Mouse (Mus musculus): ENCODE measurements around the gene Smpdl3a. TPM values are rescaled to one million over a fixed set of nuclear protein-coding genes. Genes with fewer than 3 reads are reported as not detected.

The Smpdl3a gene
- polyA plus RNA-seq, 1 experiment from 2014 or later, result 65.1 TPM

DNA sequence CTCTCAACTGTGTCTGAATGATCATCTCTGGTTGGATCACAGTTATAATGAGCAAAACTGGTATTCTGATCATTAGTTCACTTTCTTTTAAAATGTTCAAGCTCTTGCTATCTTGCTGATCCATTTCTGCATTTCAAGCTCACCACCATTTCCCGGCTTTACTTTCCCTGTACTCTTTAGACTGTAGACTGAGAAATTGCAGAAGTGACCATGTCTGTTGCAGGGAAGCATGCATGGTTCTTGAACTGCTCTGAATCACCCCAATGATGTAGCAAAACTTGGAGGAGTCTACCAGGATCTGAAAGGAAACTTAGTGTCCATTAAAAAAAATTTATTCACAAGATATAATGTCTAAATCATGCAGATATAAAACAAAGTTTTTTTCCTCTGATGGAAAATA lies 1.2 kb upstream of the Smpdl3a start:
- DNase-seq (ENCODE audit: low spot score), result no peak
- WGBS, result 97% methylated on average over 1 of the region's 1 CpGs
- Histone ChIP-seq H3K4me1 (replicated peaks; ENCODE audit: control insufficient read depth, insufficient read depth) (0 out of 2 replicates have a peak, but pooled peaks cover 2% of the 10 kb centered on the region), H3K27ac (replicated peaks) (no peak overlapping the region), H3K9me3 (ENCODE audit: control insufficient read depth, low read length) (no peaks in the 10 kb centered on the region), H3K4me2 (replicated peaks; ENCODE audit: low read depth) (no peak overlapping the region), H3K9ac (ENCODE audit: low read length) (no peak overlapping the region), H3K27me3 (ENCODE audit: control insufficient read depth, insufficient read depth, low read length) (no peaks in the 10 kb centered on the region), H3K36me3 (ENCODE audit: control insufficient read depth, insufficient read depth, low read length) (no peaks in the 10 kb centered on the region), H3K4me3 (ENCODE audit: low read depth, low read length) (no peak overlapping the region)
- no peak for ATAC-seq (ENCODE audit: low FRiP score, low TSS enrichment)
- TF ChIP-seq EP300 (optimal IDR thresholded peaks at IDR 0.05), result no peak

DNA sequence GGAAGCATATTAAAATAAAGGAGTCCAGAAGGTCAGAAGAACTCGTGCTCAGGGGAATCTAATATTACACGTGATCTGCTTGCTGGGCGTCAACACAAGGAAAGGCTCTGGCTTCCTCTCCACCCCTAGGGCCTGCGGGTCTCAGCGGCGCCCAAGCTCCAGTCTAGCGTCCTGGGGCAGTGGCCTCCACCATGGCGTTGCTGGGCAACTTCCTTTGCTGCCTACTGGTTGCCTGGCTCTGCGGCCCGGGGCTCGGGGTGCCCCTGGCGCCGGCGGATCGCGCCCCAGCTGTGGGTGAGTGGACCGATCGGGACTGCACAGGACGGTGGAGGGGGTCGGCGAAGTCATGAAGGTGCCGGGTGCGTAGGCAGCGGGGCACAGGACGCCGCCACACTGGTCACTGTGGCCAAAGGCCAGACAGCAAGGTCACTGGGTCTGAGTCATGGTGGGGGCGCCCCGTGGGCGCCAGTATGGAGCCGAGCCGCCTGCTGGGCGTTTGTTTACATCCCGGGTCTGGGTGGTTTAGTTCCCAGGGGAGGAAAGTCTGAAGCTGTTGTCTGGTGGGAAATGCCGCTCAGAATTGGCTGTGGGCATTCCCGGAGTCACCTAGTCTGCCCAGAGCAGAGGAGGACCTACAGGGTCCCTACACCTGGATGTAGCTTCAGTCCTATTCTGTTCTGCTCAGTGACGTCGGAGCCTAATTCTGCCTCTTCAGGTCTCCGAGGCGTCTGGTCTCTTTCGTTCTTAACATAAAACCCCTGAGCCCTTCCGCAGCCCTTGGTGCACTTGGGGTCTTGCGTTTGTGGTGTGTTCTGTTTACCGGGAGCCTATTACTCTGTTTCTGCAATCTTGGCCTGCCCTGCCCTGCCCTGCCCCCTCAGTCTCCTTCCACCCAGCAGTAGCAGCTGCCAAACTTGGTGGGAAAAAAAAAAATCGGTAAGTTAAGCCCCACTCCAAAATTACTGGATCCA lies 641 bp downstream of the Smpdl3a start:
- peak; percentile 92 for ATAC-seq (ENCODE audit: low FRiP score, low TSS enrichment)
- peak overlapping the region; percentile 68 for H3K4me3 ChIP-seq (ENCODE audit: low read depth, low read length)
- peak overlapping the region; percentile 96 for H3K4me2 ChIP-seq (replicated peaks; ENCODE audit: low read depth)
- no peaks in the 10 kb centered on the region for H3K36me3 ChIP-seq (ENCODE audit: control insufficient read depth, insufficient read depth, low read length)
- under 1% methylated on average over 40 of the region's 44 CpGs for WGBS
- peak overlapping the region; percentile 95 for H3K27ac ChIP-seq (replicated peaks)
- DNase-seq (ENCODE audit: low spot score), result peak; percentile 71
- H3K27me3 ChIP-seq (ENCODE audit: control insufficient read depth, insufficient read depth, low read length), result no peaks in the 10 kb centered on the region
- 0 out of 2 replicates have a peak, but pooled peaks cover 2% of the 10 kb centered on the region for H3K4me1 ChIP-seq (replicated peaks; ENCODE audit: control insufficient read depth, insufficient read depth)
- H3K9me3 ChIP-seq (ENCODE audit: control insufficient read depth, low read length), result no peaks in the 10 kb centered on the region
- peak overlapping the region; percentile 87 for H3K9ac ChIP-seq (ENCODE audit: low read length)
- TF ChIP-seq CTCF (IDR thresholded peaks at IDR 0.05; ENCODE audit: low read depth) (peak; percentile 22; the same call in 1 of the 2 replicates), EP300 (optimal IDR thresholded peaks at IDR 0.05) (no peak)

DNA sequence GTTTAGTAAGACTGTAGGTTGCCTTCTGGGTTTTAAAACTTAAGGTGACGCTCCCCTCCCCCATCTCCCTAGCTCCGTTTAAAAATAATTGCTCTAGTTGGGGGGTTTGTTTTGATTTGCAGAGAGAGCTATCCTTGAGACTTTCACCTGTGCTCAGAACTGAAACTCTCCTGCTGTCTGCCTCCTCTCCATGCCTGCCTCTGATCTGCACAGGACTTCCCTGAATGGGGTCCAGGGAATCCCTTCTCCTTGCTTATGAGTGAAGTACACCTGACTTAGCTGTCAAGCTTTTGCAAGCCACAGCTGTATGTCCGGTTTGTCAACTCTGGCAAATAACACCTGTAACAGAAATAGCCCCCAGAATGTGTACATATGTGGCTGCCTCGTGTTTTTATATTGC lies 1.4 kb downstream of the Smpdl3a start:
- H3K4me2 ChIP-seq (replicated peaks; ENCODE audit: low read depth), result peak overlapping the region; percentile 96
- peak; percentile 29 for DNase-seq (ENCODE audit: low spot score)
- WGBS, result 16% methylated on average over 4 of the region's 4 CpGs
- no peak for TF ChIP-seq EP300 (optimal IDR thresholded peaks at IDR 0.05)
- peak overlapping the region; percentile 95 for H3K27ac ChIP-seq (replicated peaks)
- no peaks in the 10 kb centered on the region for H3K27me3 ChIP-seq (ENCODE audit: control insufficient read depth, insufficient read depth, low read length)
- no peaks in the 10 kb centered on the region for H3K36me3 ChIP-seq (ENCODE audit: control insufficient read depth, insufficient read depth, low read length)
- H3K9me3 ChIP-seq (ENCODE audit: control insufficient read depth, low read length), result no peaks in the 10 kb centered on the region
- 0 out of 2 replicates have a peak, but pooled peaks cover 2% of the 10 kb centered on the region for H3K4me1 ChIP-seq (replicated peaks; ENCODE audit: control insufficient read depth, insufficient read depth)
- H3K4me3 ChIP-seq (ENCODE audit: low read depth, low read length), result peak overlapping the region; percentile 68
- peak overlapping the region; percentile 87 for H3K9ac ChIP-seq (ENCODE audit: low read length)
- ATAC-seq (ENCODE audit: low FRiP score, low TSS enrichment), result no peak

DNA sequence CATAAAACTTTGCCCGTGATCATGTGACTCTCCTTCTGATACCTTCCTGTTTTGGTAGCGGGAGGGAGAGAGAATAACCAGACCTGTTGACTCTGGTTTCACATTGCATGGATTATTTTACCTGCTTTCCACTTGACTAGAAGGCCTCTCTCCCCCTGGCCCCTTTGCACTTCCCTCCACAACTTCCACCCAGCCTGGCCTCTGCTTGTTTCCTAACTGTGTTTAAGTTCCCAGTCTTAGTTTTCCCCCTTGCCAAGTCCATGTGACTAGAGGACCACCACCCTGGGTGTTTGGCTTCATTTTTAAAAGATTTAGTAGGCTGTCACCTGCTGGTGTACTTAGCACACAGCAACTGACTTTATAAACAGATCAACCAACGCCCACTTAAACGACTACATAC lies 1.9 kb downstream of the Smpdl3a start:
- peak; percentile 42 for DNase-seq (ENCODE audit: low spot score)

DNA sequence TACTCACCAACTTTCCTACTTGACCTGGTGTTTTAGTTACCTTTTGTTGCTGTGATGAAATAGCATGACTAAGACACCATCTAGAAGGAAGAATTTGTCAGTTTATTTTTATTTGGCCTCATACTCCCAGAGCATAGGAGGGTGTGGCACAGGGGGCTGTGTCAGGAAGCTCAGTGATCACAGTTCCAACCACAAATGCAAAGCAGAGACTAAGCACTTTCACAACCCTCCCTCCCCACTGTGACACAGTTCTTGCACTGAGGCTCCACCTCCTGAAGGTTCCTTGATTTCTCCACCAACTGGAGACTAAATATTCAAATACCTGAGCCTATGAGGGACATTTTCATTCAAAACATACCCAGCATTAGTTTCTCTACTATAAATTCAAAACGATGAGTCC lies 5.4 kb downstream of the Smpdl3a start:
- Histone ChIP-seq H3K4me3 (ENCODE audit: low read depth, low read length) (no peak overlapping the region), H3K27ac (replicated peaks) (no peak overlapping the region), H3K27me3 (ENCODE audit: control insufficient read depth, insufficient read depth, low read length) (no peaks in the 10 kb centered on the region), H3K36me3 (ENCODE audit: control insufficient read depth, insufficient read depth, low read length) (no peaks in the 10 kb centered on the region), H3K9me3 (ENCODE audit: control insufficient read depth, low read length) (no peaks in the 10 kb centered on the region), H3K4me2 (replicated peaks; ENCODE audit: low read depth) (no peak overlapping the region), H3K4me1 (replicated peaks; ENCODE audit: control insufficient read depth, insufficient read depth) (0 out of 2 replicates have a peak, but pooled peaks cover 2% of the 10 kb centered on the region), H3K9ac (ENCODE audit: low read length) (no peak overlapping the region)
- 86% methylated on average over 1 of the region's 1 CpGs for WGBS
- ATAC-seq (ENCODE audit: low FRiP score, low TSS enrichment), result no peak
- TF ChIP-seq CTCF (IDR thresholded peaks at IDR 0.05; ENCODE audit: low read depth) (no peak), EP300 (optimal IDR thresholded peaks at IDR 0.05) (no peak)
- no peak for DNase-seq (ENCODE audit: low spot score)

More for the DNA sequence above, 1.9 kb downstream of the Smpdl3a start:
- Histone ChIP-seq H3K4me3 (ENCODE audit: low read depth, low read length) (peak overlapping the region; percentile 68), H3K27ac (replicated peaks) (peak overlapping the region; percentile 3; the same call in 1 of the 2 replicates), H3K9me3 (ENCODE audit: control insufficient read depth, low read length) (no peaks in the 10 kb centered on the region), H3K27me3 (ENCODE audit: control insufficient read depth, insufficient read depth, low read length) (no peaks in the 10 kb centered on the region), H3K4me1 (replicated peaks; ENCODE audit: control insufficient read depth, insufficient read depth) (0 out of 2 replicates have a peak, but pooled peaks cover 2% of the 10 kb centered on the region), H3K9ac (ENCODE audit: low read length) (peak overlapping the region; percentile 87; the same call in 1 of the 2 replicates), H3K36me3 (ENCODE audit: control insufficient read depth, insufficient read depth, low read length) (no peaks in the 10 kb centered on the region), H3K4me2 (replicated peaks; ENCODE audit: low read depth) (peak overlapping the region; percentile 96)
- ATAC-seq (ENCODE audit: low FRiP score, low TSS enrichment), result no peak
- WGBS, result 43% methylated on average over 4 of the region's 4 CpGs
- TF ChIP-seq EP300 (optimal IDR thresholded peaks at IDR 0.05) (no peak), CTCF (IDR thresholded peaks at IDR 0.05; ENCODE audit: low read depth) (peak; percentile 73)

DNA sequence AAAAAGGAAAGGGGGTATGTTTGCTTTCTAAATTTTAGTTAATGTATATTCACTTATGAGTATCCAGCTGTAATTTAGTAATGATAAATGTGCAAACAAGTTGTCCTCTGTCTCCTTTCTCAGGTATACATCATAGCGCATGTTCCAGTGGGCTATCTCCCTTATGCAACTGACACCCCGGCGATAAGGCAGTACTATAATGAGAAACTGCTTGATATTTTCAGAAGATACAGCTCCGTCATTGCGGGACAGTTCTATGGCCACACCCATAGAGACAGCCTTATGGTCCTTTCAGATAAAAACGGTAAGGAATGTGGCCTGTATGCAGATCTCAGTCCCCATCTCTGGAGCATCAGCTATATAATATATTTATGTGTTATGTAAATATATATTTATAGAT lies 13.6 kb downstream of the Smpdl3a start:
- no peaks in the 10 kb centered on the region for H3K4me1 ChIP-seq (replicated peaks; ENCODE audit: control insufficient read depth, insufficient read depth)
- TF ChIP-seq EP300 (optimal IDR thresholded peaks at IDR 0.05) (no peak), CTCF (IDR thresholded peaks at IDR 0.05; ENCODE audit: low read depth) (no peak)
- H3K9me3 ChIP-seq (ENCODE audit: control insufficient read depth, low read length), result no peaks in the 10 kb centered on the region
- no peak overlapping the region for H3K27ac ChIP-seq (replicated peaks)
- ATAC-seq (ENCODE audit: low FRiP score, low TSS enrichment), result no peak
- no peak overlapping the region for H3K4me3 ChIP-seq (ENCODE audit: low read depth, low read length)
- WGBS, result 84% methylated on average over 6 of the region's 6 CpGs
- H3K36me3 ChIP-seq (ENCODE audit: control insufficient read depth, insufficient read depth, low read length), result no peaks in the 10 kb centered on the region
- H3K27me3 ChIP-seq (ENCODE audit: control insufficient read depth, insufficient read depth, low read length), result no peaks in the 10 kb centered on the region
- no peak overlapping the region for H3K9ac ChIP-seq (ENCODE audit: low read length)
- DNase-seq (ENCODE audit: low spot score), result no peak
- no peak overlapping the region for H3K4me2 ChIP-seq (replicated peaks; ENCODE audit: low read depth)

Measured in stomach, postnatal 0 days (tissue).